Mouse (Mus musculus): Measurements from ENCODE around the gene Prr7. TPM values are rescaled to one million over a fixed set of nuclear protein-coding genes. Genes with fewer than 3 reads are reported as not detected.

The Prr7 gene
- polyA plus RNA-seq (2012; rRNA removed) = 75.5 and 77.4 TPM in 2 replicates

- peak; percentile 93 for DNase-seq (ENCODE audit: low read depth)
- TF ChIP-seq CTCF (IDR thresholded peaks at IDR 0.05; ENCODE audit: borderline replicate concordance, extremely low read depth, insufficient read depth, insufficient read length) (no peak), POLR2A (IDR thresholded peaks at IDR 0.05; ENCODE audit: borderline replicate concordance, extremely low read depth, insufficient read depth, insufficient read length, poor library complexity, severe bottlenecking) (peak; percentile 79)
Observed at GRCm38 (mm10) chr13:55464027-55464884, at the start of gene Prr7. Gene Prr7, plus strand, starts transcription at chr13:55464267.

- TF ChIP-seq CTCF (IDR thresholded peaks at IDR 0.05; ENCODE audit: borderline replicate concordance, extremely low read depth, insufficient read depth, insufficient read length) = no peak
- TF ChIP-seq POLR2A (IDR thresholded peaks at IDR 0.05; ENCODE audit: borderline replicate concordance, extremely low read depth, insufficient read depth, insufficient read length, poor library complexity, severe bottlenecking) = no peak
- peak; percentile 90 for DNase-seq (ENCODE audit: low read depth)
Observed at GRCm38 (mm10) chr13:55414743-55415380, 49.2 kb upstream of the Prr7 start, which contains the start of gene Pfn3. Gene Pfn3, minus strand, starts transcription at chr13:55415232.

DNA sequence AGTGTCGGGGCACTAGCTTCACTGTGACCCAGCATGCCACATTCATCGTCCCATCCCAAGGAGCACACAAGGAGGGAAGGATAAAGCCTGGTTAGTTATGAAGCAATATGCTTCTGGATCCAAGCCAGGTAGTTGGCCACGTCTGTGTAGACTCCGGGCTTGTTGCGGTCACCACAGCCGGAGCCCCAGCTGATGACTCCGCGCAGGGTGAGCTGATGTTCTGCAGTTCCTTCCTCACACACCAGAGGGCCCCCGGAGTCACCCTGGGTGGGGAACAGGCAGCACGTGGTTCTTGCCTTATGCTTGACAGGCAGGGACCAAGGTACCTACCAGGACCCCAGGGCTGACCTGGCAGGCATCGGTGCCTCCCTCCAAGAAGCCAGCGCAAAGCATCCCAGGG, 46.1 kb upstream of the Prr7 start:
- peak; percentile 77 for DNase-seq (ENCODE audit: low read depth)

DNA sequence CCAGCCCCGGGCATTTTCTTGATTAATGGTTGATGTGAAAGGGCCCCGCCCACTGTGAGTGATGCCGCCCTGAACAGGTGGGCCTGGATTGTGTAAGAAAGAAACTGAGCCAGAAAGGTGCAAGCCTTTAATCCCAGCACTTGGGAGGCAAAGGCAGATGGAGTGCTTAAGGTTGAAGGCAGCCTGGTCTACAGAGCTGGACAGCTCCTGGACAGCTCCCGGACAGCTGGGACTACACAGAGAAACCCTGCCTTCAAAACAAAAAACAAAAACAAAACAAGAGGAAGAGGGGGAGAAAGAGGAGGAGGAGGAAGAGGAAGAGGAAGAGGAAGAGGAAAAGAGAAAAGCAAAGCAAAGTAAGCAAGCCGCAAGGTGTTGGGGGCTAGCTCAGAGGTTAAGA, 44.9 kb upstream of the Prr7 start:
- DNase-seq (ENCODE audit: low read depth) = no peak
- TF ChIP-seq CTCF (IDR thresholded peaks at IDR 0.05; ENCODE audit: borderline replicate concordance, extremely low read depth, insufficient read depth, insufficient read length) (no peak), POLR2A (IDR thresholded peaks at IDR 0.05; ENCODE audit: borderline replicate concordance, extremely low read depth, insufficient read depth, insufficient read length, poor library complexity, severe bottlenecking) (no peak)

More for the DNA sequence above, 46.1 kb upstream of the Prr7 start:
- TF ChIP-seq CTCF (IDR thresholded peaks at IDR 0.05; ENCODE audit: borderline replicate concordance, extremely low read depth, insufficient read depth, insufficient read length) = peak; percentile 87
- no peak for TF ChIP-seq POLR2A (IDR thresholded peaks at IDR 0.05; ENCODE audit: borderline replicate concordance, extremely low read depth, insufficient read depth, insufficient read length, poor library complexity, severe bottlenecking)

- no peak for DNase-seq (ENCODE audit: low read depth)
- TF ChIP-seq CTCF (IDR thresholded peaks at IDR 0.05; ENCODE audit: borderline replicate concordance, extremely low read depth, insufficient read depth, insufficient read length) = no peak
- no peak for TF ChIP-seq POLR2A (IDR thresholded peaks at IDR 0.05; ENCODE audit: borderline replicate concordance, extremely low read depth, insufficient read depth, insufficient read length, poor library complexity, severe bottlenecking)
Observed at GRCm38 (mm10) chr13:55420018-55420932, 43.8 kb upstream of the Prr7 start.

DNA sequence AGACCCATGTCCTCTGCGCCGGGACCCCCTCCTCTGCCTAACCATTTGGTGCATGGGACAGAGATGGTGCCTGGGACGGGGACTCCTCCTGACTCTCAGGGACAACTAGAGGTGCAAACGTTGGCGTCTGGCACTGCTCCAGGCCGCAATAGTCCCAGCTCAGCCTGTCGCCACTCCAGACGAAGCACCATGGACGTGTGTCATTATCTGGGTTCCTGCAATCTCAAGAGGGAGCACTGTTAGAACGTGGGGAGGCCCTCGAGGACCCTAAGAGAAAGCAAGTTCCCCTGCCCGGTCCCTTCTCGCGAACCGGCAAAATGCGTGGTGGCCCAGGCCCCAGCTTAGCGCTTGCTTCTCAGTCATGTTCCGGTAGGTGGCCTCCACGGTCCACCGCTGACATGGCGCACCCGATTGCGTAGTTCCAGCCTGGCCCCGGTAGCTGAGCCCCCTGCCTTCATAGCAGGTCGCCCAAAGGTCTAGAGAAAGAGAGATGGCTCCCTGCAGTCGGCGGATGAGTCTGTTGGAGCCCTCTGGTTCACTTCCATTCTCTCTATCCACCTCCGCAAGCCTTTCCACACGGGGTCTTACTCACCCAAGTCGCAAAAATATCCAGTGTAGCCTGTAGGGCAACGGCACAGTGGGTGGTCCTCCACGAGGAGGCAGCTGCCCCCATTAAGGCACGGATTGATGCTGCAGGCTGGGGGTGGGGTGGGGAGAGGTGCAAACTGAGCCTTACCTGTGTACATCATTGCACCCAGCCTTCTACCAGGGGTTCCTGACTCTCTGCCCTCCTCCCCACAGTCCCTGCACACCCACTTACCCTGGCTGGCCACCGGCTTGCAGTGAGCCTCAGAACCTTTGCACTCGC, 42.9 kb upstream of the Prr7 start:
- TF ChIP-seq CTCF (IDR thresholded peaks at IDR 0.05; ENCODE audit: borderline replicate concordance, extremely low read depth, insufficient read depth, insufficient read length) (peak; percentile 76), POLR2A (IDR thresholded peaks at IDR 0.05; ENCODE audit: borderline replicate concordance, extremely low read depth, insufficient read depth, insufficient read length, poor library complexity, severe bottlenecking) (no peak)
- peak; percentile 80 for DNase-seq (ENCODE audit: low read depth)

GRCm38 (mm10) chr13:55426613-55427012, 37.5 kb upstream of the Prr7 start, which contains the start of gene F12:
Gene F12, minus strand, starts transcription at chr13:55426793.
- DNase-seq (ENCODE audit: low read depth) = no peak
- TF ChIP-seq POLR2A (IDR thresholded peaks at IDR 0.05; ENCODE audit: borderline replicate concordance, extremely low read depth, insufficient read depth, insufficient read length, poor library complexity, severe bottlenecking) (no peak), CTCF (IDR thresholded peaks at IDR 0.05; ENCODE audit: borderline replicate concordance, extremely low read depth, insufficient read depth, insufficient read length) (no peak)

- TF ChIP-seq CTCF (IDR thresholded peaks at IDR 0.05; ENCODE audit: borderline replicate concordance, extremely low read depth, insufficient read depth, insufficient read length) = no peak
- no peak for TF ChIP-seq POLR2A (IDR thresholded peaks at IDR 0.05; ENCODE audit: borderline replicate concordance, extremely low read depth, insufficient read depth, insufficient read length, poor library complexity, severe bottlenecking)
- no peak for DNase-seq (ENCODE audit: low read depth)
Observed at GRCm38 (mm10) chr13:55429226-55429888, 34.7 kb upstream of the Prr7 start.

GRCm38 (mm10) chr13:55430566-55430965, 33.5 kb upstream of the Prr7 start:
- DNase-seq (ENCODE audit: low read depth) = no peak
- TF ChIP-seq POLR2A (IDR thresholded peaks at IDR 0.05; ENCODE audit: borderline replicate concordance, extremely low read depth, insufficient read depth, insufficient read length, poor library complexity, severe bottlenecking) (no peak), CTCF (IDR thresholded peaks at IDR 0.05; ENCODE audit: borderline replicate concordance, extremely low read depth, insufficient read depth, insufficient read length) (no peak)

Data from brain, embryonic 14.5 days (tissue).